Mouse (Mus musculus): ENCODE measurements around the gene Mmrn1. TPM values are rescaled to one million over a fixed set of nuclear protein-coding genes. Genes with fewer than 3 reads are reported as not detected.
"Not testable (repeated sequence)": the region's sequence is repeated elsewhere in the genome, so short reads cannot be mapped to it uniquely, and the experiment has no call there.

Mmrn1 gene
- polyA plus RNA-seq (2015; fragmentation: Nextera tagmentation; extraction: Ambion mirVana), result 2.9 and 3.1 TPM in 2 replicates

DNA sequence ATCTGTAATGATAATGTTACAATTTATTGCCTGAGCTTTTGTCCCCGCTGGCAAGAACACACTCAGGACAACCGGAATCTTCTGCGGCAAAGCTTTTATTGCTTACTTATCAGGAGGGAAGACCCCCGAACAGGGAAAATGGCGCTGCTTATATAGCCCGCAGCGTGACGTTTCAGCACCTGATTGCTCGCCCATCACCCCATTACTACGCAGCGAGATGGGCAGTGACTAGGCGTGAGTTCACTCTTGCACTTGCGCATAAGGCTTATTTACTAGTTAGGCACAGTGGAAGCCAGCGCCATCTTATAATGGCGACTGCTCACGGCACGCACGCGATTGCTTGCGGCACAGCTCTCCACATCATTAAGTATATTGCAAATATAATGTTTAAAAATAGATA, at the start of gene Mmrn1:
Mmrn1 (plus strand) TSS at position 301 of the 400 bp plus-strand sequence.
- not testable (repeated sequence) for H3K4me2 ChIP-seq (ENCODE audit: low read depth, low read length); H3K9me3 ChIP-seq (ENCODE audit: low read length); DNase-seq; H3K36me3 ChIP-seq (replicated peaks; ENCODE audit: insufficient read depth, low read length); H3K27me3 ChIP-seq (ENCODE audit: insufficient read depth, low read length); ATAC-seq; H3K27ac ChIP-seq (ENCODE audit: low read depth); H3K9ac ChIP-seq (replicated peaks); H3K4me3 ChIP-seq (ENCODE audit: low read depth, low read length); H3K4me1 ChIP-seq (ENCODE audit: insufficient read depth)
- 91% methylated on average over 20 of the region's 20 CpGs for WGBS (ENCODE audit: insufficient replicate concordance)

DNA sequence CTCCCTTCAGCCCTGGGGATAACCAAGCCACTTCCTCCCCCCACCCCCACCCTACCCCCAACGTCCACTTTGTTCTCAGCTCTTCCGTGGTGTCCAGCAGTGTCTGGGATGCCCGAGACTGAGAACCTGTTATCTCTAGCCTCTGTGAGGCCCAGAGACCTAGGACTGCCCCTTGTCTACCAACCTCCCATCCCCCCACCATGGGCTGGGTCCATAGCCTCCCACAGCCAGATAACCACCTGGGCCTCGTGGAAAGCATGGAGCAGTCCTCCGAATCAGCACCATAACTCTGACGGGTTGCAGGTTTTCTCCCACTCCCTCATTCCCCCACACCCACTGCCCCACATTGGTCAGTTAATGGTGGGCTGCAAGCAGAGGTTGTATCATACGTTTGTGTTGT, 44.4 kb upstream of the Mmrn1 start:
- H3K27ac ChIP-seq (ENCODE audit: low read depth), result no peak overlapping the region
- H3K27me3 ChIP-seq (ENCODE audit: insufficient read depth, low read length), result no peaks in the 10 kb centered on the region
- DNase-seq (no peak), ATAC-seq (no peak)
- TF ChIP-seq CTCF (IDR thresholded peaks at IDR 0.05; ENCODE audit: low read depth), result no peak
- no peak for TF ChIP-seq EP300 (IDR thresholded peaks at IDR 0.05; ENCODE audit: low read depth)
- H3K4me3 ChIP-seq (ENCODE audit: low read depth, low read length), result no peak overlapping the region
- H3K4me2 ChIP-seq (ENCODE audit: low read depth, low read length), result no peak overlapping the region
- no peaks in the 10 kb centered on the region for H3K36me3 ChIP-seq (replicated peaks; ENCODE audit: insufficient read depth, low read length)
- H3K9ac ChIP-seq (replicated peaks), result no peak overlapping the region
- no peaks in the 10 kb centered on the region for H3K9me3 ChIP-seq (ENCODE audit: low read length)
- H3K4me1 ChIP-seq (ENCODE audit: insufficient read depth), result no peaks in the 10 kb centered on the region
- 69% methylated on average over 7 of the region's 7 CpGs for WGBS (ENCODE audit: insufficient replicate concordance)

DNA sequence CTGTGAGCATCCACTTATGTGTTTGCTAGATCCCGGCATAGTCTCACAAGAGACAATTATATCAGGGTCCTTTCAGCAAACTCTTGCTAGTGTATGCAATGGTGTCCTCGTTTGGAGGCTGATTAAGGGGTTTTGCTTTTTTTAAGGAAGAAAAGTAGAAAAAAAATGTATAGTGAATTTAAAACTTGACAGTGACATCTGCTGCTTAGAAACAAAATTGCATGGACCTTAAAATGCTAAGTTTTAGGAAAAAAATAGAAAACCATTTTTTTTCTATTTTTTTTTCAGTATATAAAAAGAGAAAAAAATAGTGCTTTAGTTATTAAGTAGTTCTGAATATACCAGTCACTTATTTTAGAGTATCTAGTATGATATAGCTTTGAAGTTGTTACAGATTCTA, 43.2 kb upstream of the Mmrn1 start:
- no peak for TF ChIP-seq EP300 (IDR thresholded peaks at IDR 0.05; ENCODE audit: low read depth)
- TF ChIP-seq CTCF (IDR thresholded peaks at IDR 0.05; ENCODE audit: low read depth), result no peak
- Histone ChIP-seq H3K27me3 (ENCODE audit: insufficient read depth, low read length) (no peaks in the 10 kb centered on the region), H3K4me2 (ENCODE audit: low read depth, low read length) (no peak overlapping the region), H3K4me1 (ENCODE audit: insufficient read depth) (no peaks in the 10 kb centered on the region), H3K4me3 (ENCODE audit: low read depth, low read length) (no peak overlapping the region), H3K36me3 (replicated peaks; ENCODE audit: insufficient read depth, low read length) (no peaks in the 10 kb centered on the region), H3K9ac (replicated peaks) (no peak overlapping the region), H3K27ac (ENCODE audit: low read depth) (no peak overlapping the region), H3K9me3 (ENCODE audit: low read length) (no peaks in the 10 kb centered on the region)
- DNase-seq, result no peak
- no peak for ATAC-seq
- WGBS (ENCODE audit: insufficient replicate concordance), result 54% methylated on average over 2 of the region's 2 CpGs

DNA sequence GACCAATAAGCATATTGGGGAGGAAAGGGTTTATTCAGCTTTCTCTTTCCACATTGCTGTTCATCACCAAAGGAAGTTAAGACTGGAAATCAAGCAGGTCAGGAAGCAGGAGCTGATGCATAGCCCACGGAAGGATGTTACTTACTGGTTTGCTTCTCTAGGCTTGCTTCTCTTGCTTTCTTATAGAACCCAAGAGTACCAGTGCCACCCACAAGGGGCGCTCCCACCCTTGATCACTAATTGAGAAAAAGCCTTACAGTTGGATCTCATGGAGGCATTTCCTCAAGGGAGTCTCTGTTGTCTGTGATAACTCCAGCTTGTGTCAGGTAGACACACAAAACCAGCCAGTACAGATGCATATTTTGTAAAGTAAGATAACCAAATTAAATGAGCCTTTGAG, 17.5 kb upstream of the Mmrn1 start:
- Histone ChIP-seq H3K36me3 (replicated peaks; ENCODE audit: insufficient read depth, low read length) (no peaks in the 10 kb centered on the region), H3K9me3 (ENCODE audit: low read length) (no peaks in the 10 kb centered on the region), H3K27ac (ENCODE audit: low read depth) (no peak overlapping the region), H3K4me3 (ENCODE audit: low read depth, low read length) (no peak overlapping the region), H3K4me2 (ENCODE audit: low read depth, low read length) (no peak overlapping the region), H3K4me1 (ENCODE audit: insufficient read depth) (no peaks in the 10 kb centered on the region), H3K27me3 (ENCODE audit: insufficient read depth, low read length) (no peaks in the 10 kb centered on the region), H3K9ac (replicated peaks) (no peak overlapping the region)
- WGBS (ENCODE audit: insufficient replicate concordance), result 80% methylated on average over 2 of the region's 2 CpGs
- DNase-seq (no peak), ATAC-seq (no peak)
- TF ChIP-seq EP300 (IDR thresholded peaks at IDR 0.05; ENCODE audit: low read depth), result no peak
- peak; percentile 56 for TF ChIP-seq CTCF (IDR thresholded peaks at IDR 0.05; ENCODE audit: low read depth)

DNA sequence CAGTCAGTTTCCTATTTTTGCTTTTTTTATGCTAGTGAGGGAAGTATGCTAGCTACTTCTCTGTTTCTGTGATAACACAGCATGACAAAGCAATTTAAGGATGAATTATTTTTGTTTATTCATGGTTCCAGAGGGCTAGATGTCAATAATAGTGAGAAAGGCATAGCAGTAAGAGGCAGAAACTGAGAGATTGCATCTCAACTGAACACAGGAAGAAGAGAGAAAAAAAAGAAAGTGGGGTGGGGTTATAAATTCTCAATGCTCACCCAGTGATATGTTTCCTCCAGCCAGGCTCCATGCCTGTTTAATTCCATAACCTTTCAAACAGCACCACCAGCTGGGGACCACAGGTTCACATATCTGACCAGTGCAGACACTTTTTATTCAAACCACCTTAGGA, 6.6 kb downstream of the Mmrn1 start:
- H3K4me2 ChIP-seq (ENCODE audit: low read depth, low read length), result peak overlapping the region; percentile 40
- ATAC-seq (peak; percentile 60), DNase-seq (no peak)
- no peak overlapping the region for H3K4me3 ChIP-seq (ENCODE audit: low read depth, low read length)
- H3K9me3 ChIP-seq (ENCODE audit: low read length), result no peaks in the 10 kb centered on the region
- no peaks in the 10 kb centered on the region for H3K27me3 ChIP-seq (ENCODE audit: insufficient read depth, low read length)
- no peak overlapping the region for H3K9ac ChIP-seq (replicated peaks)
- no peaks in the 10 kb centered on the region for H3K36me3 ChIP-seq (replicated peaks; ENCODE audit: insufficient read depth, low read length)
- 0 out of 2 replicates have a peak, but pooled peaks cover 4% of the 10 kb centered on the region for H3K4me1 ChIP-seq (ENCODE audit: insufficient read depth)
- peak overlapping the region; percentile 70 for H3K27ac ChIP-seq (ENCODE audit: low read depth)
- TF ChIP-seq CTCF (IDR thresholded peaks at IDR 0.05; ENCODE audit: low read depth), result peak; percentile 61
- TF ChIP-seq EP300 (IDR thresholded peaks at IDR 0.05; ENCODE audit: low read depth), result peak; percentile 47; the same call in 1 of the 2 replicates

DNA sequence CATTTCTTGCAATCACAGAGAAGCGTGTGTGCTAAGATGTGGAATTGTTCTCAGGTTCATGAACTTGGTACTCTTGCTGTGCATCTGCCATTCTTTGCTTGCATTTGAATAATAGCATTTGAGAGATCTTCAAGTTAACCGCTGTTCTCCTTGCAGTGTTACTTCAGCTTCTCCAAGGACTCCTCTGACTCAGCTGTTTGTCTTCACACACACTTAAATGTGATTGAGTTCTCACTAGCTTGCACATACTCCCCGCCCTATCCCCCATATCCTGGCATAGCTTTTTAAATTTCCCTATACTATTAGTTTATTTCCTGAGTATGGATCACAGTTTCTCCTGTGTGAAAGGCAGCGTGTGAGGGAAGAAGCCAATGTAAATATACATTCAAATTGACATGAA, 10.1 kb downstream of the Mmrn1 start:
- 0 out of 2 replicates have a peak, but pooled peaks cover 4% of the 10 kb centered on the region for H3K4me1 ChIP-seq (ENCODE audit: insufficient read depth)
- H3K9ac ChIP-seq (replicated peaks), result no peak overlapping the region
- peak overlapping the region; percentile 95 for H3K27ac ChIP-seq (ENCODE audit: low read depth)
- peak overlapping the region; percentile 61 for H3K4me2 ChIP-seq (ENCODE audit: low read depth, low read length)
- no peaks in the 10 kb centered on the region for H3K9me3 ChIP-seq (ENCODE audit: low read length)
- H3K4me3 ChIP-seq (ENCODE audit: low read depth, low read length), result no peak overlapping the region
- 52% methylated on average over 4 of the region's 4 CpGs for WGBS (ENCODE audit: insufficient replicate concordance)
- no peaks in the 10 kb centered on the region for H3K36me3 ChIP-seq (replicated peaks; ENCODE audit: insufficient read depth, low read length)
- peak; percentile 46 for ATAC-seq
- peak; percentile 23; the same call in 1 of the 2 replicates for TF ChIP-seq EP300 (IDR thresholded peaks at IDR 0.05; ENCODE audit: low read depth)
- no peak for TF ChIP-seq CTCF (IDR thresholded peaks at IDR 0.05; ENCODE audit: low read depth)
- H3K27me3 ChIP-seq (ENCODE audit: insufficient read depth, low read length), result no peaks in the 10 kb centered on the region
- no peak for DNase-seq

All from liver, postnatal 0 days (tissue).